Mouse (Mus musculus) olfactory bulb, adult 2 months (tissue): ENCODE data around the gene Nos1ap.

Experiments used
- CTCF ChIP-seq: fragments of 200-500 bp; IDR thresholded peaks from 2 replicates; pipeline ENCODE4 v1.5.1; 2012; ENCODE audit warnings: low read depth, mild to moderate bottlenecking, low read length, moderate library complexity; ENCODE audit not compliant: insufficient read depth
- POLR2A ChIP-seq: fragments of 200-500 bp; IDR thresholded peaks from 2 replicates; pipeline ENCODE4 v1.6.1; 2012; ENCODE audit warnings: mild to moderate bottlenecking, low read depth, low read length, moderate library complexity; ENCODE audit not compliant: insufficient read depth

GRCm38 (mm10) chr1:170516182-170516581 lies 73.5 kb downstream of the Nos1ap start:
- TF ChIP-seq POLR2A (no peak), CTCF (no peak)
